Mouse (Mus musculus): ENCODE results near the gene Zbtb38. TPM values are rescaled to one million over a fixed set of nuclear protein-coding genes. Genes with fewer than 3 reads are reported as not detected.

Zbtb38 gene
- polyA plus RNA-seq, 1 experiment from 2014 or later, result 38.5 TPM

DNA sequence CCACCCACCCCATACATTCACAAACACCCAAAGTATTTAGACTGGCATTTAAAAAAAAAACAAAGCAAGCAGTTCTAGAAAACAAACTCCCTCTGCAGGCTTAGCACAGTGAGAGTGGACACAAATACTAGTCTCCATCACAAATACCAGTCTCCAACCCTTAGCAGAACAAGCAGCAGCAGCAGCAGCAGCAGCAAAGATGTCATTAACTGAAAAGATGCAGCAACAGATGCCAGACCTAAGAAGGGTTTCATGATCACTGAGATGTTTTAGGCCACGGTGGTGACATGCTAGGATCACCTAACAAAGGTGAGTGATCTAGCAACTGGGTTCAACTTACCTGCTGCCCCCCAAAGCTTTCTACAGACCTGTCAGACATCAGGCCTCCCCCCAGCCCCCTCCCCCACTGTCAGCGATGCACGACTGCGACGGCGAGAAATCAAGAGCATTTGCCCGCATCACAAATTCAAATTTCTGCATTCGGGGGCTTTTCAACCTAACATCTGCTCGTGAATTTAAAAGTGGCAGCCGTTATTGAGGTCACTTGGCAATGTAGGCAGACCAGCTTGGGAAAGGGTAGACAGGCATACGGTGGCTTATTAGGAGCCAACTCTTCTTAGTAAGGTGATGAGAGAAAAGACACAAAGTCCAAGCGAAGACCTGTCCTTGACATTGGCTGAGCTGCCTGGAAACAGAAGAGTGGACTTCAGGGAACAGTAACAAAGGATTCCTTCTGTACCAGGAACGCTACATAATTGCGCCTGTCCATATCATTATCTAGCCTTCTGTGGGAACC, 26.1 kb downstream of the Zbtb38 start:
- H3K4me1 ChIP-seq (replicated peaks), result peaks cover 59% of the 10 kb centered on the region
- ATAC-seq (ENCODE audit: low read depth), result no peak
- H3K9ac ChIP-seq, result peak overlapping the region; percentile 56
- no peaks in the 10 kb centered on the region for H3K36me3 ChIP-seq
- H3K4me2 ChIP-seq, result peak overlapping the region; percentile 46
- H3K27me3 ChIP-seq, result no peaks in the 10 kb centered on the region
- WGBS, result 45% methylated on average over 14 of the region's 14 CpGs
- H3K27ac ChIP-seq (replicated peaks), result peak overlapping the region; percentile 70
- peak overlapping the region; percentile 11; the same call in 1 of the 2 replicates for H3K4me3 ChIP-seq
- no peaks in the 10 kb centered on the region for H3K9me3 ChIP-seq

GRCm38 (mm10) chr9:96725582-96726320, 26.9 kb downstream of the Zbtb38 start:
- ATAC-seq (ENCODE audit: low read depth), result no peak
- H3K36me3 ChIP-seq, result no peaks in the 10 kb centered on the region
- peak overlapping the region; percentile 46 for H3K4me2 ChIP-seq
- H3K4me1 ChIP-seq (replicated peaks), result peaks cover 63% of the 10 kb centered on the region
- H3K27ac ChIP-seq (replicated peaks), result peak overlapping the region; percentile 70
- H3K9me3 ChIP-seq, result no peaks in the 10 kb centered on the region
- H3K27me3 ChIP-seq, result no peaks in the 10 kb centered on the region
- 21% methylated on average over 9 of the region's 9 CpGs for WGBS
- H3K4me3 ChIP-seq, result peak overlapping the region; percentile 8; the same call in 1 of the 2 replicates
- H3K9ac ChIP-seq, result peak overlapping the region; percentile 56

DNA sequence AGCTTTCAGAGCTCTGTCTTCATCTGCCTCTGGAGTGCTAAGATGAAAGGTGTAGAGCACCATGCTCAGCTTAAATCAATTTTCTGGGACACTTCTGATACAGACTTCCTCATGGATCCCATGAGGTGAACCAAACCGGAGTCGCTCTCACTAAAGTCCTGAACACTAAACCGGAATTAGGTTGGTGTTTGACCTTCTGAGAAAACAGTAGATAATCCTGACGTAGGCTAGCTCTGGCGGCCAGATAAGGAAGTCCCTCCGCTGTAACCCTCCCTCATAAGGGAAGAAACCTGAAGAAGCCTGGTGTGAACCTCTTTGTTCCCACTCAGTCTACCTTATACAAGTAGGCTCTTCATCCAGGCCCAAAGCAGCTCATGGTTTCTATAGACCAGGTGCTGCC, 29.0 kb downstream of the Zbtb38 start:
- H3K4me2 ChIP-seq, result no peak overlapping the region
- H3K27ac ChIP-seq (replicated peaks), result no peak overlapping the region
- 89% methylated on average over 6 of the region's 6 CpGs for WGBS
- H3K27me3 ChIP-seq, result no peaks in the 10 kb centered on the region
- H3K36me3 ChIP-seq, result no peaks in the 10 kb centered on the region
- no peak overlapping the region for H3K9ac ChIP-seq
- peaks cover 64% of the 10 kb centered on the region for H3K4me1 ChIP-seq (replicated peaks)
- H3K9me3 ChIP-seq, result no peaks in the 10 kb centered on the region
- no peak for ATAC-seq (ENCODE audit: low read depth)
- H3K4me3 ChIP-seq, result no peak overlapping the region

DNA sequence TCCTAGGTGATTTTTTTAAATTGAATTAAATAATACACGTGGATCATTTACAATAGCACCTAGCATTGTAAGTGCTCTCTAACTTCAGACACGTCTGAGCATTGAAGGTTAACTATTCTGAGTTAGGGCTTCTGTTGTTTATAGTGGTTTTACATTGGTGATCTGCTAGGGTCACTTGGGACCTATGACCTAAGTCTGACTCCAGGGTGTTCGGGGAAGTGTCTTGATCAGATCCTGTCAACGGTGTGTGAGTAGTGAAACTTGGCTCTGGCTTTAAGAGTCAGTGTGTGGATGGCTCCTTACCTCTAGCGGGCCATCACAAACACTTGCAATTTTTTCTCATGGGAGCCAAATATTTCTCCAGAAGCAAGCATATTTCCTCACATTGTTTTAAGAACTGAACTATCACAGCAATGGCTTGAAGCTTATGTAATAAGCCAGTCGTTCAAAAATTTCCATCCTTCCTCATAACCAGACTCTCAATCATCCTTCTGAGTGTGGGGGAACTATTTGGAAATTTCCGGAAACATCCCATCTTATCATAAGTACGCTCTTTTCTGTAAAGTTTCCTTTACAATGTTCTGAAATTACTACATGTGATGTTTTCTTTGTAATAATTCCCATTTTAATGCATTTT, 31.4 kb downstream of the Zbtb38 start:
- Histone ChIP-seq H3K4me3 (no peak overlapping the region), H3K27me3 (no peaks in the 10 kb centered on the region), H3K9me3 (no peaks in the 10 kb centered on the region), H3K4me1 (replicated peaks) (peaks cover 52% of the 10 kb centered on the region), H3K36me3 (peaks cover 10% of the 10 kb centered on the region), H3K27ac (replicated peaks) (no peak overlapping the region), H3K4me2 (no peak overlapping the region), H3K9ac (no peak overlapping the region)
- ATAC-seq (ENCODE audit: low read depth), result no peak
- WGBS, result 91% methylated on average over 8 of the region's 8 CpGs

DNA sequence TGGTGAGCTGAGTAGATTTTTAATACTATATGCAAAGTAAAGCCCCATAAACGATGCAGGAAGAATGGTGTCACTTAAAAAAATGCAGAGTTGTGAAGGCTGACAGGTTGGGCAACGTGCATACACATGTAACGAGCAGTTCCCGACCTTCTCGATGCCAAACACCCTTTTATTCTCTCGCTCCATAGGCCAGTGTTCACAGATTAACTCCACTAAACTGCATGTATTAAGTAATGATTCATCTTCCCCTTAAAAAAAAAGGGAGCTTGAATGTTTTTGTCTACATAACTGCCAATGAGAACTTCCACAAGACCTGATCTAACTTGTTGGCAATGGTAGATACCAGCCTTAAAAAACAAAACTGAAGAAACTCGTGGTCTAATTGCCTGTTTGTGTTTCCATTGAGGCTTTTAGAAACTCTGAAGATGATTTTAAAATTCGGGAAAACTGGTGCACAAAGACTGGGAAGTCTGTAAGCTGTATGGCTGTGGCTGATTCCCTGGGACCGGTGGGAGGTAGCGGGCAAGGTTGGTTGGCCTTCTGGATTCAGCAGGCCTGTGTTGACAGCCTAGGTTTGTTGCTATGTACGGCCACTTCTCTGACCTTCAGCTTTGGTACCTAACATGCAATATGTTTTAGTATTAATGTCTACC, 32.0 kb downstream of the Zbtb38 start:
- H3K27me3 ChIP-seq, result no peaks in the 10 kb centered on the region
- peak overlapping the region; percentile 63; the same call in 1 of the 2 replicates for H3K4me3 ChIP-seq
- peak overlapping the region; percentile 67 for H3K4me2 ChIP-seq
- H3K27ac ChIP-seq (replicated peaks), result no peak overlapping the region; the same call in 1 of the 2 replicates
- no peak for ATAC-seq (ENCODE audit: low read depth)
- WGBS, result 77% methylated on average over 11 of the region's 11 CpGs
- H3K9me3 ChIP-seq, result no peaks in the 10 kb centered on the region
- peaks cover 52% of the 10 kb centered on the region for H3K4me1 ChIP-seq (replicated peaks)
- peaks cover 13% of the 10 kb centered on the region for H3K36me3 ChIP-seq
- H3K9ac ChIP-seq, result peak overlapping the region; percentile 86

- peaks cover 13% of the 10 kb centered on the region for H3K36me3 ChIP-seq
- H3K4me1 ChIP-seq (replicated peaks), result peaks cover 52% of the 10 kb centered on the region
- H3K4me2 ChIP-seq, result peak overlapping the region; percentile 67
- H3K9ac ChIP-seq, result peak overlapping the region; percentile 86
- H3K27ac ChIP-seq (replicated peaks), result peak overlapping the region; percentile 93
- H3K4me3 ChIP-seq, result peak overlapping the region; percentile 63
- WGBS, result under 1% methylated on average over 85 of the region's 85 CpGs
- peak; percentile 83 for ATAC-seq (ENCODE audit: low read depth)
- H3K9me3 ChIP-seq, result no peaks in the 10 kb centered on the region
- H3K27me3 ChIP-seq, result no peaks in the 10 kb centered on the region
Observed at GRCm38 (mm10) chr9:96719408-96720158, 33.0 kb downstream of the Zbtb38 start.

DNA sequence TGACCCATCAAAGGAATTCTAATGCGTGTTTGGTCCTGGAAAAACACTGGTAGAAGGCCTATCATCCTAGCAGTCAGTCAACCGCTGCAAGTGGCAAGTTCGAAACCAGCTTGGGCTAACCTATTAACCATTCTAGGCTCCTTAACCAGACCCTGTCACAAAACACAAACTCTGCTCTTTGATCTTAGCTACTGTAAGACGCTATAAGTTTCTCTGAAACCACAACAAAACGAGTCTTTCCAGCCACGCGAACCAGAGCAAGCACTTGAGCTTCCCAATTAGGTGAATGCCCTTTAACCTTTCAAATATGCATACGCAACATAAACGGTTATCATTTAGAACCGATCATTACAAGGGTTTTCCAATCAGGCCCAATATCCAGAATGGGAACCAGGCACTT, 33.7 kb downstream of the Zbtb38 start:
- peak overlapping the region; percentile 67 for H3K4me2 ChIP-seq
- ATAC-seq (ENCODE audit: low read depth), result no peak
- H3K9me3 ChIP-seq, result no peaks in the 10 kb centered on the region
- WGBS, result 65% methylated on average over 10 of the region's 10 CpGs
- H3K27me3 ChIP-seq, result no peaks in the 10 kb centered on the region
- peak overlapping the region; percentile 63 for H3K4me3 ChIP-seq
- H3K9ac ChIP-seq, result peak overlapping the region; percentile 86
- peaks cover 55% of the 10 kb centered on the region for H3K4me1 ChIP-seq (replicated peaks)
- H3K27ac ChIP-seq (replicated peaks), result peak overlapping the region; percentile 93
- H3K36me3 ChIP-seq, result peaks cover 13% of the 10 kb centered on the region

- Histone ChIP-seq H3K4me3 (no peak overlapping the region), H3K9me3 (no peaks in the 10 kb centered on the region), H3K27ac (replicated peaks) (no peak overlapping the region), H3K36me3 (peaks cover 13% of the 10 kb centered on the region), H3K27me3 (no peaks in the 10 kb centered on the region), H3K9ac (no peak overlapping the region), H3K4me1 (replicated peaks) (peaks cover 57% of the 10 kb centered on the region), H3K4me2 (peak overlapping the region; percentile 67; the same call in 1 of the 2 replicates)
- ATAC-seq (ENCODE audit: low read depth), result no peak
- WGBS, result 87% methylated on average over 8 of the region's 8 CpGs
Observed at GRCm38 (mm10) chr9:96718402-96718798, 34.2 kb downstream of the Zbtb38 start.

DNA sequence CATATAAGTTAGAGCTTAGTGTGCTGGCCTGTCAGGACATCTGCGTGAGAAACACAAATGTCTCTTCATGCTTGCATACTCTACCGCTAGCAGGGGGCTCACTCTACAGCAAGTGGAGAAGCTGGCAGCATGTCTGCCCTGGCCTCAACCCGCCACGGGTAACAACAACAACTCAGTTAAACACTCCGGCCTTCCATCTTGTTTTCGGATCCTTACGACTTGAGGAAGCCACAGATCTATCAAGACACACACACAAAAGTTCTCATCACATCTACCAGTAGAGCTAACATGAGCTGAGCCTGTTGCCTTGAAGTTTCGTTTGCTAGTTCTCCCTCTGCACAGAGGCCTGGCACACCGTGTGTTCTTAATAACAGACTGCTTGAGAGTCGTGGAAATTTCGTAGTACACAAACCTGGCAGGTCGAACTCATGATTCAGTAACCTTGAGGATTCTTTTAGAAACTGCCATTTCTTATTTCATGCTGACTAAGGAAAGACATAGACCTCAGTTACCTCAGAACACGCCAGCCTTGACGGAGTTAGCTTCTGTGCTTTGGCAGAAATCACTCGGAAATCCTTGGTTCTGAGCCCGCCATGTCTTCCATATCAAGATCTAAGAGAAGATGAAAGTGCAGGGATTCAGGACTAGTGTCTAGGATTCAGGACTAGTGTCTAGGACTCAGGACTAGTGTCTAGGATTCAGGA, 34.8 kb downstream of the Zbtb38 start:
- peaks cover 61% of the 10 kb centered on the region for H3K4me1 ChIP-seq (replicated peaks)

GRCm38 (mm10) chr9:96716735-96717444, 35.7 kb downstream of the Zbtb38 start:
- Histone ChIP-seq H3K36me3 (peaks cover 18% of the 10 kb centered on the region), H3K4me2 (no peak overlapping the region), H3K27ac (replicated peaks) (no peak overlapping the region), H3K4me3 (no peak overlapping the region), H3K9ac (no peak overlapping the region), H3K4me1 (replicated peaks) (peaks cover 61% of the 10 kb centered on the region), H3K27me3 (no peaks in the 10 kb centered on the region), H3K9me3 (no peaks in the 10 kb centered on the region)
- no peak for ATAC-seq (ENCODE audit: low read depth)
- 85% methylated on average over 14 of the region's 14 CpGs for WGBS

More for the DNA sequence above, 34.8 kb downstream of the Zbtb38 start:
- Histone ChIP-seq H3K9ac (no peak overlapping the region), H3K36me3 (peaks cover 13% of the 10 kb centered on the region), H3K27me3 (no peaks in the 10 kb centered on the region), H3K9me3 (no peaks in the 10 kb centered on the region), H3K4me2 (no peak overlapping the region), H3K27ac (replicated peaks) (no peak overlapping the region), H3K4me3 (no peak overlapping the region)
- no peak for ATAC-seq (ENCODE audit: low read depth)
- 94% methylated on average over 16 of the region's 16 CpGs for WGBS

All from neural tube, embryonic 13.5 days (tissue).